Mouse (Mus musculus): Measurements from ENCODE around the gene Camta1.

The Camta1 gene

DNA sequence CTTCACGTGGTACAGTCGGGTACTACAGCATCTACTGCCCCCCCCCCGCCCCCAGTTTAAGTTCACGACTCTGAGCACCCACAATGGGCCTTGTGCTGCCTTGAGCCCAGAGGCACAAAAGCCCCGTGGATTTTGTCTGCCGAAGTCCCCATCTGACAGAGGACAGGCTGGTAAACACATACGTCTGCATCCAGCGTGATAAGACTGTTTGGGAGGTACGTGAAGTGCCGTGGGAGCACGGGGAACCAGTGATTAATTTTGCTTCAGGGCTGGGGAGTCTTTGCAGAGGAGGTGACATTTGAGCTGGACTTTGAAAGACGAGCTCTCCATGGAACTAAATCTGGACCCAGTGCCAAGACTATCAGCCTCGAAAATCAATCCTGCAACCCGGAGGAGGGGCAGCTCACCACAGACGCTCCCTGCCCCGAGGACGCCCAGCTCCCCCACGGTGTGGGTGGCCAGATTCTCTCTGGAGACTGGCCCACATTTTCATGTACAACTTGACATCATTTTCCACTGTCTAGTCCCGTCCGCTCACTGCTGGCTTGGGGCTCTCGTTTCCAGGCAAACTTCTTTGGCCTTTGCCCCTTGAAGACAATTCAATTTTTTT lies 142.7 kb downstream of the Camta1 start:
- TF ChIP-seq NANOG (IDR thresholded peaks at IDR 0.05; ENCODE audit: borderline replicate concordance, low read length) (no peak), CTCF (conservative IDR thresholded peaks at IDR 0.05; ENCODE audit: low read length) (no peak), POU5F1 (IDR thresholded peaks at IDR 0.05; ENCODE audit: borderline replicate concordance, low read length) (no peak)
- peaks cover 24% of the 10 kb centered on the region for H3K4me1 ChIP-seq (replicated peaks; ENCODE audit: low read depth, low read length)
- no peaks in the 10 kb centered on the region for H3K36me3 ChIP-seq (ENCODE audit: insufficient read depth, low read length)
- no peak overlapping the region for H3K4me3 ChIP-seq (replicated peaks; ENCODE audit: low read length)
- H3K9me3 ChIP-seq (ENCODE audit: low read length): peaks cover 7% of the 10 kb centered on the region
- no peaks in the 10 kb centered on the region for H3K27me3 ChIP-seq (ENCODE audit: insufficient read depth, low read length)

- Histone ChIP-seq H3K4me3 (replicated peaks; ENCODE audit: low read length) (no peak overlapping the region), H3K36me3 (ENCODE audit: insufficient read depth, low read length) (no peaks in the 10 kb centered on the region), H3K9me3 (ENCODE audit: low read length) (peaks cover 3% of the 10 kb centered on the region), H3K4me1 (replicated peaks; ENCODE audit: low read depth, low read length) (peaks cover 24% of the 10 kb centered on the region), H3K27me3 (ENCODE audit: insufficient read depth, low read length) (0 out of 2 replicates have a peak, but pooled peaks cover 3% of the 10 kb centered on the region)
- no peak for TF ChIP-seq CTCF (conservative IDR thresholded peaks at IDR 0.05; ENCODE audit: low read length)
- TF ChIP-seq NANOG (IDR thresholded peaks at IDR 0.05; ENCODE audit: borderline replicate concordance, low read length): no peak
- TF ChIP-seq POU5F1 (IDR thresholded peaks at IDR 0.05; ENCODE audit: borderline replicate concordance, low read length): no peak
Observed at GRCm38 (mm10) chr4:151717864-151718263, 143.8 kb downstream of the Camta1 start.

DNA sequence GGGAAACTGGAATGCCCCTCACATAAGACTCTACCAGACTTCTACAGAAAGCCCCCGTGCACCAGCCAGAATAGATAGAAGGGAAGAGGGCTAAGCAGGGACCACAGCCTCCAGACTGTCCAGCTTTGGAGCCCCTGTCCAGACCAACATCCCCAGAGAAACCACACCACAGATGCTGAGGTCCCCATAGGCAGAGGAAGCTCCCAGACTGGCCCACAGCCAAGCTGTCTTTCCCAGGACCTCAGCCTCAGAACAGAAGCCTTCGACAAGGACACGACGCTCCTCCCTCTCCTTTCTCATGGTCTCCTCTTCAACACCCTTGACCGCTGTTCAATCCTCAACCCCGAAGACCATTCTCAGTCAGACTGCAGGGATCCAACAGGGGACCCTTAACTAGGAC lies 148.0 kb downstream of the Camta1 start:
- Histone ChIP-seq H3K36me3 (ENCODE audit: insufficient read depth, low read length) (no peaks in the 10 kb centered on the region), H3K4me1 (replicated peaks; ENCODE audit: low read depth, low read length) (peaks cover 26% of the 10 kb centered on the region), H3K4me3 (replicated peaks; ENCODE audit: low read length) (no peak overlapping the region), H3K27me3 (ENCODE audit: insufficient read depth, low read length) (0 out of 2 replicates have a peak, but pooled peaks cover 3% of the 10 kb centered on the region), H3K9me3 (ENCODE audit: low read length) (no peaks in the 10 kb centered on the region)
- TF ChIP-seq NANOG (IDR thresholded peaks at IDR 0.05; ENCODE audit: borderline replicate concordance, low read length) (no peak), POU5F1 (IDR thresholded peaks at IDR 0.05; ENCODE audit: borderline replicate concordance, low read length) (no peak), CTCF (conservative IDR thresholded peaks at IDR 0.05; ENCODE audit: low read length) (no peak)

GRCm38 (mm10) chr4:151711406-151711805 lies 150.3 kb downstream of the Camta1 start:
- H3K36me3 ChIP-seq (ENCODE audit: insufficient read depth, low read length): no peaks in the 10 kb centered on the region
- H3K4me3 ChIP-seq (replicated peaks; ENCODE audit: low read length): no peak overlapping the region
- no peak for TF ChIP-seq POU5F1 (IDR thresholded peaks at IDR 0.05; ENCODE audit: borderline replicate concordance, low read length)
- TF ChIP-seq NANOG (IDR thresholded peaks at IDR 0.05; ENCODE audit: borderline replicate concordance, low read length): no peak
- no peak for TF ChIP-seq CTCF (conservative IDR thresholded peaks at IDR 0.05; ENCODE audit: low read length)
- H3K27me3 ChIP-seq (ENCODE audit: insufficient read depth, low read length): 0 out of 2 replicates have a peak, but pooled peaks cover 3% of the 10 kb centered on the region
- H3K4me1 ChIP-seq (replicated peaks; ENCODE audit: low read depth, low read length): peaks cover 13% of the 10 kb centered on the region
- H3K9me3 ChIP-seq (ENCODE audit: low read length): no peaks in the 10 kb centered on the region

GRCm38 (mm10) chr4:151710522-151710921 lies 151.2 kb downstream of the Camta1 start:
- Histone ChIP-seq H3K27me3 (ENCODE audit: insufficient read depth, low read length) (0 out of 2 replicates have a peak, but pooled peaks cover 3% of the 10 kb centered on the region), H3K4me3 (replicated peaks; ENCODE audit: low read length) (no peak overlapping the region), H3K4me1 (replicated peaks; ENCODE audit: low read depth, low read length) (peaks cover 11% of the 10 kb centered on the region), H3K9me3 (ENCODE audit: low read length) (no peaks in the 10 kb centered on the region), H3K36me3 (ENCODE audit: insufficient read depth, low read length) (no peaks in the 10 kb centered on the region)
- TF ChIP-seq POU5F1 (IDR thresholded peaks at IDR 0.05; ENCODE audit: borderline replicate concordance, low read length): no peak
- TF ChIP-seq NANOG (IDR thresholded peaks at IDR 0.05; ENCODE audit: borderline replicate concordance, low read length): no peak
- no peak for TF ChIP-seq CTCF (conservative IDR thresholded peaks at IDR 0.05; ENCODE audit: low read length)

DNA sequence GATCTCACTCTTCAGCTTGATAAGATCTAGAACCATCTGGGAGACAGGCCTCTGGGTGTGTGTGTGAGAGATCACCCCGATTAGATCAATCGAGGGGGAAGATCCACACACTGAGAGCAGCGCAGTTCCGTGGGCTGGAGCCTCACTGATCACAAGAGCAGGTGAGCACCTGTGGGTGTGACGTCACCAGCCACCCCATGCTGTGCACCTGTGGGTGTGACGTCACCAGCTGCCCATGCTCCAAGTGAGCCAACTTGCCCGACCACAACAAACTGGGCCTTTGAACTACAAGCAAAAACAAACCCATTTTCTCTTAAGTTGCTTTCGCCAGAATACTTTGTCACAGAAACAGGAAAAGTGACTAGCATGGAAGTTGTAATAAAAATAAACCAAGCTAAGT lies 152.4 kb downstream of the Camta1 start:
- H3K9me3 ChIP-seq (ENCODE audit: low read length): no peaks in the 10 kb centered on the region
- peaks cover 4% of the 10 kb centered on the region; the same call in 1 of the 2 replicates for H3K4me1 ChIP-seq (replicated peaks; ENCODE audit: low read depth, low read length)
- H3K36me3 ChIP-seq (ENCODE audit: insufficient read depth, low read length): no peaks in the 10 kb centered on the region
- H3K27me3 ChIP-seq (ENCODE audit: insufficient read depth, low read length): 0 out of 2 replicates have a peak, but pooled peaks cover 3% of the 10 kb centered on the region
- no peak overlapping the region for H3K4me3 ChIP-seq (replicated peaks; ENCODE audit: low read length)
- TF ChIP-seq CTCF (conservative IDR thresholded peaks at IDR 0.05; ENCODE audit: low read length) (no peak), NANOG (IDR thresholded peaks at IDR 0.05; ENCODE audit: borderline replicate concordance, low read length) (no peak)

- peaks cover 16% of the 10 kb centered on the region for H3K27me3 ChIP-seq (ENCODE audit: insufficient read depth, low read length)
- H3K4me3 ChIP-seq (replicated peaks; ENCODE audit: low read length): no peak overlapping the region
- H3K36me3 ChIP-seq (ENCODE audit: insufficient read depth, low read length): no peaks in the 10 kb centered on the region
- peaks cover 36% of the 10 kb centered on the region for H3K4me1 ChIP-seq (replicated peaks; ENCODE audit: low read depth, low read length)
- no peak for TF ChIP-seq CTCF (conservative IDR thresholded peaks at IDR 0.05; ENCODE audit: low read length)
- no peak for TF ChIP-seq NANOG (IDR thresholded peaks at IDR 0.05; ENCODE audit: borderline replicate concordance, low read length)
- TF ChIP-seq POU5F1 (IDR thresholded peaks at IDR 0.05; ENCODE audit: borderline replicate concordance, low read length): no peak
- peaks cover 5% of the 10 kb centered on the region; the same call in 1 of the 2 replicates for H3K9me3 ChIP-seq (ENCODE audit: low read length)
Observed at GRCm38 (mm10) chr4:151703069-151703735, 158.5 kb downstream of the Camta1 start.

- peaks cover 16% of the 10 kb centered on the region for H3K27me3 ChIP-seq (ENCODE audit: insufficient read depth, low read length)
- TF ChIP-seq NANOG (IDR thresholded peaks at IDR 0.05; ENCODE audit: borderline replicate concordance, low read length) (no peak; the same call in 1 of the 2 replicates), CTCF (conservative IDR thresholded peaks at IDR 0.05; ENCODE audit: low read length) (no peak), POU5F1 (IDR thresholded peaks at IDR 0.05; ENCODE audit: borderline replicate concordance, low read length) (no peak)
- no peaks in the 10 kb centered on the region for H3K36me3 ChIP-seq (ENCODE audit: insufficient read depth, low read length)
- H3K4me1 ChIP-seq (replicated peaks; ENCODE audit: low read depth, low read length): peaks cover 36% of the 10 kb centered on the region
- peaks cover 5% of the 10 kb centered on the region; the same call in 1 of the 2 replicates for H3K9me3 ChIP-seq (ENCODE audit: low read length)
- peak overlapping the region; percentile 41 for H3K4me3 ChIP-seq (replicated peaks; ENCODE audit: low read length)
Observed at GRCm38 (mm10) chr4:151702463-151702862, 159.2 kb downstream of the Camta1 start.
